ENCODE assay signal across 8 mouse cellular contexts in the genomic region with DNA sequence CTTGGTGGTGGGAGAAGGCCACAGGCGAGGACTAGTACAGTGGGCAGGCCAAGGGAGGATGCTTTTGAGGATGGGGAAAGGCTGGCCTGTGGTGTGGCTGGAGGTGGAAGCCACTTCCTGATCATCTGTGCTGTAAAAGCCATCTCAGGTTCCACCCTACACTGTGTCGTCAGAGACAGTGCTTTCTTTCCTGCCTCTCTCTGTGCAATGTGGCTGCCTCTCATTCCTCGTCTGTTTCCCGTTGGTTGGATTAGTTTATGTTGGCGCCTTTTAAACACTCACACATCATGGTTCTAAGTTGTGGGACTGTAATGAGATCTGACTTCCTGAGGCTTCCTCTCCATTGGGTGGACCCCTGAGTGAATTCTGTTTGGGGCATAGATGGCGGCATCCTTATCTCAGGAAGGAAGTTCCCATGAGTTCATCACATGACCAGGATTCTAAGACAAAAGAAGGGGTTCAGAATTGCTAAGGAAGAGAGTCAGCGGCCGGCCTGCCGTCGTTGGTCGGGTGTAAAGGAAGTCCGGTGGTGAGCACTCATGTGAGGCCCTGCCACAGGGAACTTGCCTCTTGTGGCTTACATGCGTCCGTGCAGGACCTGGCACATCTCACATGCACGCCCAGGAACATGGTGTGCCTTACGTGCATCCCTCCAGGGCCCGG.
DNase-seq lines count a peak whose midpoint lies in the region; ATAC-seq lines count a peak whose summit lies in the region.

No protein-coding gene starts in this region.

- H3K4me3 ChIP-seq in brown adipose tissue, adult 24 weeks (ENCODE audit: insufficient read depth, low read depth, low read length) = no peak overlapping the region
- H3K4me3 ChIP-seq in forebrain, embryonic 15.5 days = no peak overlapping the region
- H3K4me3 ChIP-seq in intestine, embryonic 16.5 days (ENCODE audit: low read length) = no peak overlapping the region
- H3K4me3 ChIP-seq in stomach, embryonic 14.5 days (ENCODE audit: low read depth, low read length) = no peak overlapping the region

- H3K36me3 ChIP-seq in forebrain, embryonic 15.5 days = no peaks in the 10 kb centered on the region
- no peaks in the 10 kb centered on the region for H3K36me3 ChIP-seq in intestine, embryonic 16.5 days (ENCODE audit: control insufficient read depth, insufficient read depth, low read length)
- H3K36me3 ChIP-seq in stomach, embryonic 14.5 days (ENCODE audit: control insufficient read depth, insufficient read depth, low read length) = no peaks in the 10 kb centered on the region

- intact Hi-C loops in gastrocnemius, postnatal 36 days (cut with DNase I) = no loop called here

- H3K9me3 ChIP-seq in forebrain, embryonic 15.5 days = no peaks in the 10 kb centered on the region
- no peaks in the 10 kb centered on the region for H3K9me3 ChIP-seq in intestine, embryonic 16.5 days (ENCODE audit: control insufficient read depth, low read length)
- no peaks in the 10 kb centered on the region for H3K9me3 ChIP-seq in stomach, embryonic 14.5 days (ENCODE audit: control insufficient read depth, low read depth, low read length)

- DNase-seq in lung, postnatal 10 days = peak; percentile 78
- no peak for DNase-seq in right cerebral cortex, adult 2 months (ENCODE audit: low spot score in 2 of 2)
- DNase-seq in gastrocnemius, postnatal 36 days = no peak
- no peak for DNase-seq in gastrocnemius, adult 18-20 months (ENCODE audit: low spot score)

- H3K4me1 ChIP-seq in brown adipose tissue, adult 24 weeks (ENCODE audit: control insufficient read depth, insufficient read depth, insufficient read length, low read length) = peaks cover 72% of the 10 kb centered on the region
- peaks cover 42% of the 10 kb centered on the region for H3K4me1 ChIP-seq in forebrain, embryonic 15.5 days
- H3K4me1 ChIP-seq in intestine, embryonic 16.5 days (ENCODE audit: control insufficient read depth, insufficient read depth, low read length) = peaks cover 60% of the 10 kb centered on the region
- H3K4me1 ChIP-seq in stomach, embryonic 14.5 days (ENCODE audit: control insufficient read depth, insufficient read depth, low read length) = peaks cover 62% of the 10 kb centered on the region

- no peak overlapping the region for H3K4me2 ChIP-seq in forebrain, embryonic 15.5 days (replicated peaks)
- H3K4me2 ChIP-seq in intestine, embryonic 16.5 days (ENCODE audit: low read depth, low read length) = no peak overlapping the region
- H3K4me2 ChIP-seq in stomach, embryonic 14.5 days (replicated peaks; ENCODE audit: low read depth, low read length) = no peak overlapping the region

- ATAC-seq in forebrain, embryonic 15.5 days (replicated peaks) = no peak
- ATAC-seq in intestine, embryonic 16.5 days = peak; percentile 8; the same call in 1 of the 2 replicates
- no peak for ATAC-seq in stomach, embryonic 14.5 days (ENCODE audit: insufficient number of reproducible peaks, insufficient read depth, low FRiP score, low read depth)

- H3K27me3 ChIP-seq in forebrain, embryonic 15.5 days = no peaks in the 10 kb centered on the region
- no peaks in the 10 kb centered on the region for H3K27me3 ChIP-seq in intestine, embryonic 16.5 days (replicated peaks; ENCODE audit: control insufficient read depth, insufficient read depth, low read length)
- no peaks in the 10 kb centered on the region for H3K27me3 ChIP-seq in stomach, embryonic 14.5 days (ENCODE audit: control insufficient read depth, insufficient read depth, low read length)

- no peak overlapping the region for H3K9ac ChIP-seq in forebrain, embryonic 15.5 days (replicated peaks)
- H3K9ac ChIP-seq in intestine, embryonic 16.5 days (ENCODE audit: low read depth, low read length) = peak overlapping the region; percentile 15; the same call in 1 of the 2 replicates
- H3K9ac ChIP-seq in stomach, embryonic 14.5 days (replicated peaks; ENCODE audit: low read depth, low read length) = no peak overlapping the region

- peak overlapping the region; percentile 80 for H3K27ac ChIP-seq in brown adipose tissue, adult 24 weeks (replicated peaks; ENCODE audit: low read depth, low read length)
- peak overlapping the region; percentile 49 for H3K27ac ChIP-seq in forebrain, embryonic 15.5 days (replicated peaks)
- peak overlapping the region; percentile 70 for H3K27ac ChIP-seq in intestine, embryonic 16.5 days (ENCODE audit: low read length)
- H3K27ac ChIP-seq in stomach, embryonic 14.5 days (ENCODE audit: low read length) = peak overlapping the region; percentile 90

- 80% methylated on average over 17 of the region's 17 CpGs for WGBS in forebrain, embryonic 15.5 days
- 65% methylated on average over 17 of the region's 17 CpGs for WGBS in intestine, embryonic 16.5 days
- WGBS in stomach, embryonic 14.5 days = 70% methylated on average over 17 of the region's 17 CpGs
